Mouse (Mus musculus): Measurements from ENCODE around the gene Pdss2. TPM values are rescaled to one million over a fixed set of nuclear protein-coding genes. Genes with fewer than 3 reads are reported as not detected.
A peak's percentile ranks its signal among the peaks of the same experiment; 100 is the strongest.

The Pdss2 gene
- total RNA-seq, 1 experiment = 16.6 TPM

DNA sequence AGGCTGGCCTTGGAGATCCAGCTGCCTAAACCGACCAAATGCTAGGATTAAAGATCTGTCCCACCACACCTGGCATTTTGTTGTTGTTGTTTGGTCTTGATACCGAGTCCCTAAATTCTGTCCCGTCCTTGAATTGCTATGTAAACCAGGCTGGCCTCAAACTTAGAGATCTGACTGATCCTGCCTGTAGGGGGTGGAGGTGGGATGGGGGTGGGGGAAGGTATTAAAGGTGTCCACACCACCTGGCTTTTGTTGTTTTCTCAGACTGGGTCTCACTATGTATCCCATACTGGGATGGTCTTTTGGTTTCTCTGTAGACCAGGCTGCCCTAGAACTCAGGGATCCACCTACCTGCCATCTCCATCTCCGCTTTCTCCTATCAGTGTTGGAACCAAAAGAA, 259.9 kb downstream of the Pdss2 start:
- peaks cover 4 to 27% of the 10 kb centered on the region in 2 experiments; a peak in 3 of 4 replicates for H3K4me1 ChIP-seq (ENCODE audit: control insufficient read depth in 2 of 2, insufficient read depth in 2 of 2, low read length in 2 of 2, poor library complexity in 1 of 2)
- H3K4me3 ChIP-seq (ENCODE audit: insufficient read depth in 1 of 2, low read depth in 1 of 2, low read length in 2 of 2, poor library complexity in 1 of 2, severe bottlenecking in 1 of 2) = 0 out of 4 replicates have a peak overlapping the region, but pooled peaks have one; percentile 16 to 72
- no peaks in the 10 kb centered on the region for H3K9me3 ChIP-seq (ENCODE audit: control insufficient read depth, insufficient read depth, low read depth, low read length)

DNA sequence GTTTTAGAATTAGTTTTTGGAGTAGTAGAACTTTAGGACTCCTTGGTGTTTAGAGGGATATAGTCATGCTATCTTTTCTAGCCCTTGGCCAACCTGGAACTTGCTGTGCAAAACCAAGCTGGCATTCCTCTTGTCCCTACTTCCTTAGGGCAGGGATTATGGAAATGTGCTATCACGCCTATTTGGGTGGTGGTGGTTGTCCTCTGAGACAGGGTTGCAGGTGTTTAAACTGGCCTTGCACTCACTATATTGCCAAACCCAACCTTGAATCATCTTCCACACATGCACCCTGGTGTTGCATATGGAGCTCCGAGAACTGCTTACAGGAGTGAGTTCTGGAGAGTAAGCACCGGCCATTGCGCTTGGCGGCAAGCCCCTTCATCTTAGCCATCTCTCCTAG, 260.7 kb downstream of the Pdss2 start:
- in situ Hi-C loops (cut with MboI; ENCODE audit: low sequenced_read_pairs in 2 of 2, unreplicated experiment in 2 of 2) = no loop called here
- H3K27ac ChIP-seq (ENCODE audit: insufficient read depth, low read depth, low read length, poor library complexity, severe bottlenecking) = no peak overlapping the region
- no peak overlapping the region for H3K9ac ChIP-seq (ENCODE audit: insufficient read depth, low read depth, low read length, poor library complexity, severe bottlenecking)
- peaks cover 3% of the 10 kb centered on the region; the same call in 1 of the 2 replicates for H3K36me3 ChIP-seq (ENCODE audit: control insufficient read depth, insufficient read depth, low read length, poor library complexity, severe bottlenecking)
- H3K9me3 ChIP-seq (ENCODE audit: control insufficient read depth, insufficient read depth, low read depth, low read length) = no peaks in the 10 kb centered on the region
- no peak for DNase-seq (ENCODE audit: low read depth, low spot score)
- H3K4me1 ChIP-seq (ENCODE audit: control insufficient read depth in 2 of 2, insufficient read depth in 2 of 2, low read length in 2 of 2, poor library complexity in 1 of 2) = peaks cover 4 to 24% of the 10 kb centered on the region in 2 experiments; a peak in 3 of 4 replicates
- H3K4me3 ChIP-seq (ENCODE audit: insufficient read depth in 1 of 2, low read depth in 1 of 2, low read length in 2 of 2, poor library complexity in 1 of 2, severe bottlenecking in 1 of 2) = no peak overlapping the region
- TF ChIP-seq ZC3H11A (IDR thresholded peaks at IDR 0.05; ENCODE audit: borderline replicate concordance, low read depth, low read length) = no peak
- no peak for TF ChIP-seq ZNF384 (IDR thresholded peaks at IDR 0.05; ENCODE audit: low read depth, low read length)
- no peak for TF ChIP-seq HCFC1 (IDR thresholded peaks at IDR 0.05; ENCODE audit: borderline replicate concordance, insufficient read depth, low read length)
- no peak for TF ChIP-seq CHD2 (IDR thresholded peaks at IDR 0.05; ENCODE audit: low read depth, low read length)
- no peak for TF ChIP-seq MAFK (IDR thresholded peaks at IDR 0.05; ENCODE audit: insufficient read depth, low read depth, low read length)

More for the DNA sequence above, 259.9 kb downstream of the Pdss2 start:
- Histone ChIP-seq H3K36me3 (ENCODE audit: control insufficient read depth, insufficient read depth, low read length, poor library complexity, severe bottlenecking) (peaks cover 3% of the 10 kb centered on the region; the same call in 1 of the 2 replicates), H3K9ac (ENCODE audit: insufficient read depth, low read depth, low read length, poor library complexity, severe bottlenecking) (no peak overlapping the region), H3K27ac (ENCODE audit: insufficient read depth, low read depth, low read length, poor library complexity, severe bottlenecking) (no peak overlapping the region)
- no peak for TF ChIP-seq ZNF384 (IDR thresholded peaks at IDR 0.05; ENCODE audit: low read depth, low read length)
- in situ Hi-C loops (cut with MboI; ENCODE audit: low sequenced_read_pairs in 2 of 2, unreplicated experiment in 2 of 2) = no loop called here
- DNase-seq (ENCODE audit: low read depth, low spot score) = no peak

DNA sequence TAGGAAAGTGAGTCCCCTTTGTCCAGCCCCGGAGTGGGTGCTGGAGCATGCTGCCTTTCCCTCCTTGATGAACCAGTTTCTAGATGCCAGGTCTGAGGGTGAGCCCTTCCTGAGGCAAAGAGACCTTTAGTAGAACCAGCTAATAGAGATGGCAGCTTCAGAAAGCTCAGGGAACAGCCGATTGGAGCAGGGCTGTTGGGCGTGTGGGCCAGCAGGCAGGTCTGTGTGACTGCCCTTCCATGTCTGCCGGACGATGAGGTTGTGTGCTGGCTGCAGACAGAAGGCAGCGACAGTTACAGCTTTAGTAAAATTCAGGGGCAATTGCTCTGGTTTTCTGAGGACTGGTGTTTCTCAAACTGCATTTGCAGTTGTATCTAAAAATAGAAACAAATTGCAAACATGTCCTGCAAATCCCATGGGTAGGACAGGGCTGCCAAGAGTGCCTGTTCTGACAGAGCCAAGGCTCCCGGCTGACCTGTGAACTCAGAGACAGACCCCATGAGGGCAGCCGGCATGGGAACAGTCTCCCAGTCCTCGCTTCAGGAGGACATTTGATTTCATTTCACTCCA, 262.2 kb downstream of the Pdss2 start:
- Histone ChIP-seq H3K4me3 (ENCODE audit: insufficient read depth in 1 of 2, low read depth in 1 of 2, low read length in 2 of 2, poor library complexity in 1 of 2, severe bottlenecking in 1 of 2) (no peak overlapping the region), H3K27ac (ENCODE audit: insufficient read depth, low read depth, low read length, poor library complexity, severe bottlenecking) (no peak overlapping the region), H3K4me1 (ENCODE audit: control insufficient read depth in 2 of 2, insufficient read depth in 2 of 2, low read length in 2 of 2, poor library complexity in 1 of 2) (peaks cover 4 to 30% of the 10 kb centered on the region in 2 experiments), H3K9me3 (ENCODE audit: control insufficient read depth, insufficient read depth, low read depth, low read length) (no peaks in the 10 kb centered on the region), H3K36me3 (ENCODE audit: control insufficient read depth, insufficient read depth, low read length, poor library complexity, severe bottlenecking) (peaks cover 3% of the 10 kb centered on the region; the same call in 1 of the 2 replicates), H3K9ac (ENCODE audit: insufficient read depth, low read depth, low read length, poor library complexity, severe bottlenecking) (0 out of 2 replicates have a peak overlapping the region, but pooled peaks have one; percentile 35)
- no peak for DNase-seq (ENCODE audit: low read depth, low spot score)
- TF ChIP-seq MAFK (IDR thresholded peaks at IDR 0.05; ENCODE audit: insufficient read depth, low read depth, low read length) (no peak), CHD2 (IDR thresholded peaks at IDR 0.05; ENCODE audit: low read depth, low read length) (no peak), ZC3H11A (IDR thresholded peaks at IDR 0.05; ENCODE audit: borderline replicate concordance, low read depth, low read length) (no peak)
- in situ Hi-C loops (cut with MboI; ENCODE audit: low sequenced_read_pairs in 2 of 2, unreplicated experiment in 2 of 2) = no loop called here

DNA sequence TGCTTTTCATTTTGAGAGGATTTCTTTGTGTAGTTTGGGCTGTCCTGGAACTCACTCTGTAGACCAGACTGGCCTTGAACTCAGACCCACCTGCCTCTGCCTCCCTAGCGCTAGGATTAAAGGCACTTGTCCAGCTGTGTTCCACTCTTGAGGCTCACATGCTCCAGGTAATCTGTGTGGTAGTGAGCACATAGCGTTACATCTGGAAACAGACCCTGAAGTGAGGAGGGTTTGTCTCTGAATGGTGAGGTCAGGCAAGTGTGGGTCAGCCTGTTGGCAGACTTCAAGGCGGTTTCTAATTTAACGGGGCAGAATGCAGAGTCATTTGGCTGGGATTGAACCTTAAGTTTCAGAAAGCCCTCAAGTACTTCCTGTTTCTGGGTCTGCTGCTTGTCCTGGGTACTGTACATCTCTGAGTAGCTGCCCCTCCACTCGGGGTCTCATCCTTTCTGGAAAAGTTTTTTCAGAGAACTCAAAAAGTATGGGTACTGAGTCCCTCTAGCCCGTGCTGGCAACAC, 264.5 kb downstream of the Pdss2 start:
- H3K4me1 ChIP-seq (ENCODE audit: control insufficient read depth in 2 of 2, insufficient read depth in 2 of 2, low read length in 2 of 2, poor library complexity in 1 of 2) = peaks cover 7 to 38% of the 10 kb centered on the region in 2 experiments
- H3K9me3 ChIP-seq (ENCODE audit: control insufficient read depth, insufficient read depth, low read depth, low read length) = no peaks in the 10 kb centered on the region
- H3K9ac ChIP-seq (ENCODE audit: insufficient read depth, low read depth, low read length, poor library complexity, severe bottlenecking) = no peak overlapping the region
- TF ChIP-seq HCFC1 (IDR thresholded peaks at IDR 0.05; ENCODE audit: borderline replicate concordance, insufficient read depth, low read length) = no peak
- no peak for TF ChIP-seq MAFK (IDR thresholded peaks at IDR 0.05; ENCODE audit: insufficient read depth, low read depth, low read length)
- no peak for TF ChIP-seq ZC3H11A (IDR thresholded peaks at IDR 0.05; ENCODE audit: borderline replicate concordance, low read depth, low read length)
- TF ChIP-seq ZNF384 (IDR thresholded peaks at IDR 0.05; ENCODE audit: low read depth, low read length) = no peak
- TF ChIP-seq CHD2 (IDR thresholded peaks at IDR 0.05; ENCODE audit: low read depth, low read length) = no peak
- H3K27ac ChIP-seq (ENCODE audit: insufficient read depth, low read depth, low read length, poor library complexity, severe bottlenecking) = no peak overlapping the region
- H3K36me3 ChIP-seq (ENCODE audit: control insufficient read depth, insufficient read depth, low read length, poor library complexity, severe bottlenecking) = peaks cover 3% of the 10 kb centered on the region; the same call in 1 of the 2 replicates
- in situ Hi-C loops (cut with MboI; ENCODE audit: low sequenced_read_pairs in 2 of 2, unreplicated experiment in 2 of 2) = no loop called here
- H3K4me3 ChIP-seq (ENCODE audit: insufficient read depth in 1 of 2, low read depth in 1 of 2, low read length in 2 of 2, poor library complexity in 1 of 2, severe bottlenecking in 1 of 2) = no peak overlapping the region
- no peak for DNase-seq (ENCODE audit: low read depth, low spot score)

All from ES-E14 (cell line).